Mouse (Mus musculus) cerebellum, adult 11 months (tissue): ENCODE data around the gene Syk.

Experiments used
- DNase-seq: peaks from one replicate; pipeline ENCODE4 v3.0.0; 2022

Gene Syk

DNA sequence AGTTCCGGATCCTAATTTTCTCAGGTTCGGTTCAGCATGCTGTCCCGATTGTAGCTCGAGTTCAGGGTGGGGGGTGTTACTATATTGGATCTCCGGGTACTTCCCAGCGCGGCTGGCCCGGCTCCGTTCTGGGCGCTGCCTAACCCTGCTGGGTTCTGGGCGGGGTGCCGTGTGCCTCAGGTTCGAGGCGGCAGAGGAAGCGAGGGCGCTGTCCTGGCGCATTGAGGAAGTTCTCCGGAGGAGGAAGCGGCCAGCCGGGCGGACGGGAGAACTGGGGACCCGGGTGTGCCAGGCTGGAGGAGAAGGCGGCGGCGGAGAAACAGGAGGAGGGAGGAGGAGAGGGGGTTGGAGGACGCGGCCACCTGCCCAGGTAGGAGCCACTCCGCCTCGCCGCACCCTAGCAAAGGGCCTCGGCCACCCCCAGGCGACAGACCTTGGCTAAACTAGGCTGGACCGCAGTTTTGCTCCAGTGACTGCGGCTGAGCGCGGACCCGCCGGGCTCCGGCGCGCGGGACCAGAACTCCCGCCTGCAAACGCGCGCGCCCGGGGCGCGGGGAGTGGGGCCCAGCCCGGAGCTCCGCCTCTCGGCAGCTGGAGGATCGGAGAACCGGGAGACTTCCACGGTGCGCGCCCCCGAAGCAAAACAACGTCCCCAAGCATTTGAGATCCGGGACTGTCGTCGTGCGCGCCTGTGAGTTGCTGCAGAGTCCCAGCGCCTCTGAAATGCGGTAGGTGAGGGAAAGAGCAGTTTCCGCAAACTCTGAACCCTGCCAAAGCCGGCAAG, at the start of gene Syk:
Syk (plus strand) TSS at position 296 of the 784 bp plus-strand sequence.
- no peak for DNase-seq

DNA sequence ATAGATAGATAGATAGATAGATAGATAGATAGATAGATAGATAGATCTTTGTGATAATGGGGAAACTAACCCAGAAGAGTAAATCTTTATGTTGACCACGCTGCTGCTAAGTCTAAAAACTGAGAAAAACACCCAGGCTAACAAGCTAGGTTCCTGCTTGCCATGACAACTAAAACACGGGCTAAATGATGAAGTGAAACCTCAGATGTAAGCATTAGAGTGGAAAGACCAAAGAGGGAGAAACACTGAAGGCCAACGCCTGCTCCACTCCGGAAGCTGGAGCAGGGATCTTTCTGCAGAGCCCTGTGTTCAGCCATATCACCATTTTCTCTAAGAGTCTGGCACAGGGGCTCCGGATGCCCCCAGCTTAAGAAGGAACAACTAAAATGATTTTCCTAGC, 49.3 kb upstream of the Syk start:
- DNase-seq = no peak

DNA sequence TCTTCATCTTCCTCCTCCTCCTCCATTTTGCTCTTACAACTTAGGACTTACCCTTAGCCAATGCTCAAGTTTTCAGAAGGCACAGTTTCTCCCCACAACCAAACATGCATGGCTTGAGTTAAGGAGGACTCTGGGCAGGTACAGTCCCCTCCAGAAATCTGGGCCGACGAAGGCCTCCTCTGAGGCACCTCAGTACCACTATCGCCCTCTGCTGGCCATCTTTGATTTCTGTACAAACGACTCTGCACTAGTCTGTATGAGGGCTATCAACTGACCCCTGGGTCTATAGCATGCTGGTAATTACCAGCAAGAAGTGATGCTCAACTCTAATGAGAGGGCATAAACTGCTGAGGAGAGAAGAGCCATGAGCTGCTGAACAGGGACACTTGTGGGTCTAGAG, 47.4 kb upstream of the Syk start:
- DNase-seq = peak; percentile 72

DNA sequence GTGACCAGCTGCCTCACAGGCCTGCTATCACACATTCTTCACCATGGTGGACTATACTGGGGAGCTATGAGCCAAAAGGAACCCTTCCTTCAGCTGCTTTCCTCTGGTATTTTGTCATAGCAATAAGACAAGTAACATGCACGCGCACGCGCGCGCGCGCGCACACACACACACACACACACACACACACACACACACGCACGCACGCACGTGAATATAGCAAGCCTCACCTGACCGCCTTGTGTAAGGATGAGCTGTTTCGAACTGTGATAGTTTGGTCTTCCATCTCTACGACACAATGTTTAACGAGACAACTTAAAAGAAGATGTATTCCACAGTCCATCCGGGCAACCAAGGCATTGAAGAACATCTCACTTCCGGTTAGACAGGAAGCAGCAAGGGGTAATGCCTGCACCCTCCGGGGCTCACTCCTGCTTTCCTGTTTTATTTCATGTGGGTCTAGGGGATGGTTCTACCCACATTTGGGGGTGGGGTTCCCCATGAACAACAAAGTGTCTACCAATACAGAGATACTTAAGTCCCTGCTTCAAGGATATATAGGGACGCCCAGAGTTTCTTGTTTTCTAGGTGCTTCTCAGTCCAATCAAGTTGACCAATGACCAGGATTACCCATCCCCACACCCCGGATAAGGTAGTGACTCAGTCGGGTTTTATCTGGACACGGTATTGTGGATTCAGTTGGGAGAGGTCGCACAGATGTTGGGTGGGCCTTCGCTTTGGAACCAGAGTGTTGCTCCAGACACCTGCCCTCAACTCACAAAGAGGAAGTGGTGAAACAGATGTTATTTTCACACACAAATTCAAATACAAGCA, 45.0 kb upstream of the Syk start:
- DNase-seq = no peak

DNA sequence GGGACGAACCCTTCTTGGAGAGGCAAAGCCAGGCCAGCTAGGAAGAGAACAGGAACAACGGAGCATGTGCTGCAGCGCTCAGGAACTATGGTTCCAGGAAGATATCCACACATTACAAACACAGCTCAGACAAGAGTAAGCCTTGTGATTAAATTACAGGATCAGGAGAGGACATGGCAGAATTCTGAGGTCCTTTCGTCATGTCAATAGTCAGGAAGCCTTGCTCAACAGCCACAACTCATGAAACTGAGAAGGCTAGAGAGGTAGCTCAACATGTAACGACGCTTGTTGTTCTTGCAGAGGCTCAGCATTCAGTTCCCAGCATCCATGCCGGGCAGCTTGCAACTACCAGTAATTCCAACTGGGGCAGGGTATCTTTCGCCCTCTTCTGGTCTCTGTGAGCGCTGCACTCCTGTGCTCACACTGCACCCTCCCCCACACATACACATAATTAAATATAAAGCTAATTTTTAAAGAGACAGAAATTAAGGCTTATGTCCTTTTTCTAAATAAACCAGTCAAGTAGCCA, 44.3 kb upstream of the Syk start:
- no peak for DNase-seq

DNA sequence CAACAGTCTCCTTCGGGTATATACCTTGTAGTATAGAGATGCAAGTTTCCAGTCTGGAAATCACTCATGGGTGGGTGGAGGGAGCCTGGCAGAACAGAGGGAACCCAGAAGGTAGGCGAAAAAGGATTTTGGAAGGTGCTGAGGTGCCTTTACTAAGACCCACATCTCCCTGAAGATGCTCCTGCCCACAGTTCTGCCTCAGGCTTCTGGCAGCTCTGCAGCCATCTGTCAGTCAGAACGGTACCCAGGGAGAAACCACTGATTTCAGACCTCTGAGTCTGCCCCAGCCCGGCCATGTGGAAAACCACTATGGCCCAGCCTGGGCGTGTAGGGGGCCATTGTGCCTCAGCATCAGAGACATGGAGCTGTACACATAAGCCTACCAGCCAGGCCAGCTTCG, 43.5 kb upstream of the Syk start:
- no peak for DNase-seq

DNA sequence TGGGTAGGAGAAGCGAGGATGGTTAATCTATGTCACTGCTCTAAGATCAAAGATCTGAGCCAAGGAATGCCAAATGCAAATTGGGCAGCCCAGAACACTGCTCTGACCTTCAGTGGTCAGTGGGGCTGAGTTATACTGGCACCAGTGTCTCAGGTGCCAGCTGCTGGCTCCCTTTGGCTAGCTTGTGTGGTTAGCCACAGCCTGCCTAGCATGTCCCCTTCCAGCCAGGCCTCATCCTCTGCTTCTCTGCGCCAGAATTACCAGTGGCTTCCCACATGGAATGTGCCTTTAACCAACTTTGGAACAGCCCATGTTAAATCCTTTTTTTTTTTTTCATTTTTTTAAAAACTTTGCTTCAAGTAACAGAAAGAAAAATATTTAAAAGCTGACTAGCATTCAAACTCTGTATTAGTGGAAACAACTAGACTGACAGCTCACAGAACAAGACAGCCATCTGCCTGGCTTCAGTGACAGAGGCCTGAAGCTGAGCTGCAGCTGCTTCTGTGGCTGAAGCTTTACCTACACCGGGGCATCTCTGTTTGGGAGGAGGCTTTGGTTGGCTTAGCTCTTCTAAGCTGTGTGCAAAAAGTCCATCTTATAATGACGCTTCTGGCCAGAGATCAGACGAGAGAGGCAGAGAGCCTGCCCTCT, 41.5 kb upstream of the Syk start:
- DNase-seq = no peak

DNA sequence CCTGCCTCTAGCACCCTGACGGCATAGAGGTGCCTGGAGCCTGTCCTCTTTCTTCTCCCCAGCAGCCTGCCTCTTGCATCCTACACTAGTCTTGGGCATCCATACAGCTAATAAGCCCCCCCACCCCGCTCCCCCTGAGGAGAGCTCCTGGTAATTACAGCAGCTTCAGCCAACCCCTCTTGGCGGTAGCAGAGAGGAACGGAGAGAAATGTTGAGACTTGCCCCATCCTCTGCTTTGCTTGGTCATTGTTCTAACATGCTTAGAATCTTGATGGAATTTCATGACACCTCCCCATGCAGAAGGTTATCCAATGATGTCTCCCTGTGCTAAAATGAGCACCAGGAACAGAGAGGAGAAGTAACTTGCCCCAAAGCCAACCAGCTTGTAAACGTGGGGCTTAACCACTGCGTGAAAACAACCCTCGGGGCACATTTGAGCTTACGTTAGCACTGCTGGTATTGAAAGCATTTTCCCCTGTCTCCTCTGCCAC, 40.9 kb upstream of the Syk start:
- DNase-seq = no peak

DNA sequence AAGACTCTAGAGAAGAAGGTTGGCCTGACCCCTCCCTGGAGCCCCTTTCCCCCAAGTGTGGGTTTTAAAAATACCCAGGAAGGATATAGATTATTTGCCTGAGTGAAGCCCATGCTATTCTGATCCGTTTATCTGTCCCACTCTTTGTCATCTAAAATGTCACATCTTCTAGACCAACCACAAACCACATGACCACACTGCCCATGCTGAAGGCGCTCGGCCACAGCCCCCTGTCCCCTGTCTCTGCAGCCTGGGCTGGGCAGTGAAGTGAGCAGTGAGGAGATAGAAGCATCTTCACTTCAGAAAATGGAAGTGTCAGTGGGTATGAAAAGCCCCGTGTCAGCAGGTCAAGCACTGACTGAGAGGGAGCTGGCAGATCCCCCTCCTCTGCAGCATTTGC, 40.3 kb upstream of the Syk start:
- no peak for DNase-seq

DNA sequence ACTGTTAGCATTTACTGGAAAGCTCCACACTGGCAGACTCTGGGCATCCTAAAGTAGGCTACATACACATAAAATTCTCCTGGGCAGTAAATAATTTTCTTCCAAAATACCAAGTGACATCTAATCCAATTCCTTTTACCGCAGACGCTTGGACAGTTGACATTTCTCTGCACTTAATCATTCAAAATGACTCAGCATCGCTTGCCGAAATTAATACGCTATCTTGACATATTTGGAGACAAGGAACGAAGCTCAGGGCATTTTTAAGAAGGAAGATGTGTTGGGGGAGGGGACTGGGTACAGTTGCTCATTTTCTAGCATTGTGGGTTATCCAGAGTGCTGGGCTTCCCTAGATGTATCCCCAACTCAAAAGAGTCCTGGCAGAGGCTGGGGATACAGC, 36.7 kb upstream of the Syk start:
- no peak for DNase-seq

DNA sequence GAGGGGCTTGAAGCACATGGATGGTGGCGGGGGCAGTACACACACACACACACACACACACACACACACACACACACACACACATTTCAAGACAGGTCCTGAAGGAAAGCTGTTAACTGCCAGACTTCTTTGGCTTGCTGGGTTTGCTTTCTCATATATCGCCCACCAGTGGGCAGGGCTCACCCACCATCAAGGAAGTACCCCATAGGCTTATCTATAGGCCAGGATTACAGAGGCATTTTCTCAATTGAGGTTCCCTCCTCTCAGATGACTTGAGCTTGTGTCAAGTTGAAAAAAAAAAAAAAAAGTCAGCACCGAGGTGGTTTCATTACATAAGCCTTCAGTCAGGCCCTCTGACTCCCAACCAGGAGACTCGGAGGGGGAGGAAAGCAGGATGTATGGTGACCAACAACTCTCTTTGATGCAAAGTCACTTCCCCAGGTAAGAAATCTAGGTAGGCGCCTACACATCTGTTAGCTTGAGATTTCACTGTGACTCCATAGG, 32.2 kb upstream of the Syk start:
- no peak for DNase-seq

DNA sequence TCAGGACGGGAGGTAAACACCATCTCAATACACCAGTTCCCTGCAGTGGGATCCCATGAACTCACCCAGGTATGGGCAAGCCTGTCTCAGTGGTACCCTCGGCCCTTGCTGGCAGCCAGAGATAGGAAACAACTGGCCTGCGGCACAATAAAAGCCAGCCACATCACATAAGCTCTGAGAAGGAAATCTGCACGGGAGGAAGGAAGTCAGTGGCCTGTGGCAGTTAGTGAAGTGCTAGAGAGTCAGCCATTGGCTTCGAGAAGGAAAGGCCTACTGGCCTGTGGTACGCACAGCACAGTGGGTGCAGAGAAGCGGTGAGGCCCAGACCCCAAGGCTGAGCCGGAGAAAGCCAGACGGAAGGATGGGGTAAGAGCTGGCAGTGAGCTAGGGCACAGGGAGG, 31.7 kb upstream of the Syk start:
- no peak for DNase-seq

DNA sequence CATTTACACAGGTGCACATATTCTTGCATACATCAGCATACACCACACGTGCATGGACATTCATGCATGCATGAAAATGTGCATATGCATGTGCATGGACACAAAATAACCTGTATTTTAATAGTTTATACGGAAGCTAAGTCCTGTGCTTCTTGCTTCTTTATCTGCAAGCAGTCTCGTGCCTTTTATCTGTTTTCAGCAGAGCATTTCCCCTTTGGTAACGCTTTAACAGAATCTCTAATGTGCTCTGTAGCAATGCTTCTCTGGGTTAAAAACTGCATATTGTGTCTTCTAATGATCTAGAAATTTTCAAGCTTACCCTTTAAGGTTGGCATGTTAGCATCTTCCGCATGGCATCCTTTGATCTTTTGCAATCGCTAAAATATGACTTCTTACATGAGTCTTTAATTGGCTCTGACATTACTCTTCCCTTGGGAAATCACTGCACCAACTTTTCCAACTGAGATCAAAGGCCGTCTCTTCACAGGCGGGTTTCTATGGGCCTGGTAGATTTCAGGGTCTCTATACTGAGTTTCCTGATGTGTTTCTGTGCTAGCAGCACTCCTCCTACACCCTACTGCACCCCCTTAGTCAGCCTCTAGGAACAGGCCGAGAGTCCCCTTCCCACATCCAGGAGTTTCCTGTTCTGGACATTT, 30.0 kb upstream of the Syk start:
- no peak for DNase-seq

DNA sequence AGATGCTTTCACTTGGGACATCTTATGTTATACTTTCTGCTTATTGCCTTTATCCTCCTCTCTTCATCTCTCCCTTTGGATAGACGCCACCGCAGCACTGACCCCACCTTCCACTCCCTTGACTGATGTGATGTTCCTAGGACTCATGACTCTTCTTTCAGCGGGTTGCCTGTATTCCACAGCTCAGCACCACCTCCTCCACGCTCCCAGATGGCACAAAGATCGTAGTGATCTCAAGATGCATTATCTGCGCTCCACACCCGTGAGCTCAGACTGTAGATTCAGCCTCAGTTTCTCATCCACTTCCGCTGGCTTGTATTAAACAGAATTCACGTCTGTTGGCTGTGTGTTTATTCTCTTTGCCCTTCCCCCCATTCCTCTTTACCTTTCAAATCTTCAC, 28.3 kb upstream of the Syk start:
- no peak for DNase-seq

DNA sequence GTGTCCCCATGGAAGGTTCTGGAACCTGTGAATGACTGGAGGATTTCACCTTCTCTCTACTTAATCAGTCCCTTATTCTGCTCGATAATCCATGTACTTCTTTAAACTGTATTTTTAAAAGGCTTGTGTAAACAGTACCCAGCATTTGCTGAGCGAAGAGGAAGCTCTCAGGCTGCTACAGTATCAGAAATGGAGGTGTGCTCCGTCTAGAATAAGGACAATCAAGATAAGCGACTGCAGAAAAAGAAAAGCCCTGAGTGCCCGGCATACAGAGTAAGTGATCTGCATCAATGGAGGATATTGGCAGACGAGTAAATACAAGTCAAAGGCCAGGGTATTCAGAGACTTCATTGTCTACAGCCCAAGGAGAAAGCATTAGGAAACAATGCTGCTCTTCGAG, 25.6 kb upstream of the Syk start:
- no peak for DNase-seq

DNA sequence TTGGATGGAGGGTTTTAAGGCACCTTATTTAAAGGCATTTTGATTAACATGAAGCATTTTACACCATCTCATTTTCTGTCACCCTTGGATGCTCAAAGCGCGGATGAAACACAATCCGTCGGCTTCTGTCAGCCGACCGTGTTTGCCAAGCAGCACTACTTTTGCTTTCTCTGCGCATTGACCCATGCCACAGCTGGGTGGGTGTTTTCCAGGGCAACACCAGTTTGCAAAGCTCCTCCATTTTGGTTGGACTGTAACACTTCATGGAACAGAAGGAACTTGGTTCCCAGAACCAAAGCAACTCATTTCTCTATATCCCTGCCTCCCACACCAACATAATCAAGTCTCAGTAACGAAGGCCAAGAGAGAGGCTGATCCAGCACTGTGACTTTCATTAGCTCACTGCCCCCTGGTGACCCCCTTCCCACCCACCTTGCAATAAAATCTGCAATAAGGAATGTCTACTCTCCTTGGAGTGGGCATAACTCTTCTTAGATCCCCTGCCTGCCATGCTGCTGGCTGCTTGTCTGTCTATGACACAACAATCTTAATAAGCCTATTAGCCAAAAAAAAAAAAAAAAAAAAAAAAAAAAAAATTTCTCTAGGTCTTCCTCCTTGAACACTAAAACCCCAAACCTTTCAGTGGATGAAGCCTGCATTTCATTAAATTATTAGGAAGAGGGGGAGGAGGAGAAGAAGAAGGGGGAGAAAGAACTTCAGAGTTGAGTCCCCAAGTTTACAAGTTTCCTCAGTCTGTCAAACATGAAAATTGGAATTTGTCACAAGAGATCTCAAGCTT, 21.4 kb upstream of the Syk start:
- DNase-seq = no peak

DNA sequence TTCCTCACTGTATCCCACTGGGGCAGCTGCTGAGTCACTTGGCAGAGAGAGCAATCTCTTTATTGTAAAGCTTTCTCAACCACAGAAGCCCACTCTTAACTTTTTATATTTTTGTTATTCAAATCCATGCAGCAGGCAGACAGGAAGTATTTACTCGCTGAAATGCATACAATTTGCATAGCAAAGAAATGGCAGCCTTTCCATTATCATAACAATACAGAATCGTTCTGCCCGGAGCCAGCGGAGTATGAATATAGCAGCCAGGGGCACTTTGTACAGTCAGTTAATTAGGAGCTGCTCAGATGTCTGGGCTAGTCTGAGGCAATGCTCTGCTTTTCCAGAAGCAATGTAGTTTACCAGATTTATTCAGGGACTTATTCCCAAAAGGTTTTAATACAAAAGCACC, 20.8 kb upstream of the Syk start:
- no peak for DNase-seq

DNA sequence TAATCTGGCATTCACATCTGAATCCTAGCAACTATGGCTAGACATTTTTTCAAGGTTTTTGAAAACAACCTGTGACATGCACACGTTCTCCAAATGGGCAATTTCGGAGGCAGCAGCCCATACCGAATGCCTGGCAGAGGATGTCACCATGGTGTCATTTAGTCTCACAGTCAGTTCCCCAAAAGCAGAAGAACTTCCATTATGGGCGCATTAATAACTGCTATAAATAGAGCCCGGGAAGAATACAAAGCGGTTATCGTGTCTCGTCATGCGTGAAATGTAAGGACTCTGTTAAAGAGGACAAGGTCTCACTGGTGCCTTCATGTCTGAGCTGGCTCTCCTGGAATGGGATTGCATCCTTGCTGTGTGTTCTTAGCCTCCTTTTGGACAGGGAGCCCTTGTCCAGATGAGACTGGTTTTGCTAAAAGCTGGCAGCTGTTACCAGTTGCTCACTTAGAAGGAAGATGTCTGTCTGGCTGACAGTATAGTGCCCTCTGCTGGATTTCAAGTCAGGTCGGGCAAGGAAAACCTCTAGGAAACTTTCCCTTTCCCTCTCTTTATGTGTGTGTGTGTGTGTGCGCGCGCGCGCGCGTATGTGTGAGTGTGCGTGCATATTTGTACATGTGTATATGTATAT, 17.8 kb upstream of the Syk start:
- DNase-seq = peak; percentile 2

DNA sequence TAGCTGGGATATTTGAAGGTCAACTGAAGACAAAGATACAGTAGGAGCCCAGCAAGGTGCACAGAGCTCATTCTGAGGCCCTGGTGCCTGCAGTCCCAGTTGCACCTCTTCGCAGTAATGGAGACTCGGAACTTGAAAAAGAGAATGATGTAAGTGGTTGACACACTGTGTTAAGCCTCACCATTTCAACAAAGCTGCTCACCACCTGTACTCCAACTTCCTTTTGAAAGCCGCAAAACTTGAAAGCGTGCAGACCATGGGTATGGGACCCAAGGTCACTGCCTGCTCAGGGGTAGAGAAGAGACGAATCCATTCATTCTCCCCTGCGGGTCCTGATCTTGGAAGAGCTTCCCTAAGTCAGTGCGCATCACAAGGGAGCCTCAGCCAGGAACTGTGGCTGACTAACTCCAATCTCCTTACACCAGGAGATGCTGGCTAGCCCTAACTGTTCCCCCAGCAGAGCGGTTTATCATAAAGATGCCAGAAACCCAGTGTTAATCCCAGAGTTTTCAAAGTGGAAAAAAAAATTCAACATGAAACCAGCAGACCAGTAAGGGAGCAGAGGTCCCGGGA, 16.7 kb upstream of the Syk start:
- no peak for DNase-seq

DNA sequence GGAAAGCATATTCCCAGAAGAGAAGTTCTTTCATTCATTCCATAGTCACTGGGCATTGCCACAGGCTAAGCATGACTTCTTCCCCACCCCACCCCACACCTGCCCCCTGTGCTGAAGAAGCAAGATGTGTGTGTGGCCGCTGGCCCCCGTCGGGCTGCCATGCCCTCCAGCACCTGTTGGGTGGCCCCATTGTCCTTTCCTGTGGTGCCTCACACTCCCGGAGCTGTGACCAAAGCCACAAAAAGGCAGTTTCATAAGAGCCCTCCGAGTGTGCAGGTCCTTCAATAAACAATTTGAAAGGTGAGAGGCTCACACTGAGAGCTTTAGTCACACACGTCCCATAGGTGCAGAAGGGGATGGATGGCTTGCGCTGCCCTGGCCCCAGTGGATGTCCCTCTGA, 16.2 kb upstream of the Syk start:
- no peak for DNase-seq

DNA sequence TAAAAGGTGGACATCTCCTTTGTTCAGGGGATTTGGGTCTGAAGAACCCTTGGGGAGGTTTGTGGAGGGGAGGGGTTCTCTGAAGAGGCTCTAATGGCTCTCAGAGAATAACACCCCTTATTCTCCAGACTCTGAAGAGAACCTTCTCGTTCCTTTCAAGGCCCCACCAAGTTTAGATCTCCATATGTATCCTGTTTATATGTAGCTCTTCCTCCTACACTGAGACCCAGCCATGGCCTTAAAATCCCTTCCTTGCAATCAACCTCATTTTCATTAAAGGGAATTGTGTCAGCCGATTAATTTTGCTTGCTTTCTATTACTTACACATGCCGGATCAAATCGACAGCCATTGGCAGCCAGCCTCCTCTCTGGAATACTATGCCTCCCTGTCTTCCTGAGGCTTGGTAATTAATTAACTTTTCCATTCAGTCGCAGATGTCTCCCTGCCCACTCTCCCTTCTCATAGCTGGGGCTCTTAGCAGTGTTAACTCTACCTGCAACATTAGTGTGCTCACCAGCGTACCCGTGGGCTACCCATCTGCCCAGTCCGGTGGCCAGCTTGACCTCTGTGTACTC, 13.7 kb upstream of the Syk start:
- DNase-seq = no peak
